Mouse (Mus musculus): Measurements from ENCODE around the gene Usf3. TPM values are rescaled to one million over a fixed set of nuclear protein-coding genes. Genes with fewer than 3 reads are reported as not detected.

The Usf3 gene
- polyA plus RNA-seq, 1 experiment from 2014 or later = 1.7 TPM

- peak overlapping the region; percentile 66 for H3K4me2 ChIP-seq
- peaks cover 14% of the 10 kb centered on the region for H3K4me1 ChIP-seq (replicated peaks)
- no peaks in the 10 kb centered on the region for H3K36me3 ChIP-seq
- peak; percentile 64 for ATAC-seq (replicated peaks; ENCODE audit: insufficient number of reproducible peaks, insufficient read depth, low FRiP score, low read depth)
- H3K9me3 ChIP-seq (replicated peaks) = no peaks in the 10 kb centered on the region
- no peaks in the 10 kb centered on the region for H3K27me3 ChIP-seq
- H3K4me3 ChIP-seq = peak overlapping the region; percentile 89
- peak overlapping the region; percentile 98 for H3K27ac ChIP-seq
- peak overlapping the region; percentile 90 for H3K9ac ChIP-seq
- under 1% methylated on average over 43 of the region's 44 CpGs for WGBS
Observed at GRCm38 (mm10) chr16:44140186-44140787, 32.8 kb upstream of the Usf3 start.

GRCm38 (mm10) chr16:44141483-44141882 is 31.6 kb upstream of the Usf3 start:
- H3K9me3 ChIP-seq (replicated peaks) = no peaks in the 10 kb centered on the region
- WGBS = 15% methylated on average over 6 of the region's 6 CpGs
- no peaks in the 10 kb centered on the region for H3K36me3 ChIP-seq
- H3K9ac ChIP-seq = 0 out of 2 replicates have a peak overlapping the region, but pooled peaks have one; percentile 7
- peak overlapping the region; percentile 25 for H3K4me3 ChIP-seq
- peak overlapping the region; percentile 22 for H3K27ac ChIP-seq
- ATAC-seq (replicated peaks; ENCODE audit: insufficient number of reproducible peaks, insufficient read depth, low FRiP score, low read depth) = no peak
- no peaks in the 10 kb centered on the region for H3K27me3 ChIP-seq
- peak overlapping the region; percentile 66 for H3K4me2 ChIP-seq
- H3K4me1 ChIP-seq (replicated peaks) = peaks cover 14% of the 10 kb centered on the region

DNA sequence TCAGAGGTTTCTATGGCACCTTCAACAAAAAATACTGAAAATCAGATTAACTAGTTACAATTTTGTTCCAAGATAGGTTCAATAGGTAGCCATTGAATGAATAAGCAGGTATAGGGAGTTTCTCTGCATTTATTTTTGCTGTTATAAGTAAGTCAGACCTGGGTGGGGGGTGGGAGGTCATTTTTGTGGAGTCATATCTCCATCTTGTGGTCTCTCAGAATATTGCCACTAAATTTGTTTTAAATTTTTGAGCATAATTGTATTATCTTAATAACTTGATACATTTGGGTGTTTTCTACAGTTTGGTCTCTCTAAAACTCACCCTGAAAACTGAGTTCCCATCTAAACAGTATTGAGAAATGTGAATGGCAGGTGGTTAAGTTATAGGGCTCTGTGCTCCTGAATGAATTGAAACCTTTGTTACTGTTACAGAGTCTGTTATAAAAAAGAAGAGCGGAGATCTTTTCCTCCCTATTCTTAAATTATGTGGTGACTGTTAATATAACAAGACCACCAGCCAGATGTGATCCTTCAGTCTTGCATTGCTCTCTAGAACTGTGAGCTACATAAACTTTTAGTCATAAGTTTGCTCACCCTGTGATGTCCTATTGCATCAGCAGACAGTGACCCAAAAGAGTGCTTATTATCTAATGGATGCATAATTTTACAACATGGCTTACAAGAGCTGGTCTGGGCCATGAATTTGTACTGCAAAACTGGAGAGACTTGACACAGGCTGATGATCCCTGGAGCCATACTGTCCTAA is 23.9 kb upstream of the Usf3 start:
- H3K27me3 ChIP-seq = no peaks in the 10 kb centered on the region
- no peak overlapping the region for H3K9ac ChIP-seq
- H3K27ac ChIP-seq = no peak overlapping the region
- WGBS = 98% methylated on average over 1 of the region's 1 CpGs
- H3K4me1 ChIP-seq (replicated peaks) = no peaks in the 10 kb centered on the region
- H3K4me2 ChIP-seq = no peak overlapping the region
- no peak for ATAC-seq (replicated peaks; ENCODE audit: insufficient number of reproducible peaks, insufficient read depth, low FRiP score, low read depth)
- H3K4me3 ChIP-seq = no peak overlapping the region
- H3K9me3 ChIP-seq (replicated peaks) = no peaks in the 10 kb centered on the region
- no peaks in the 10 kb centered on the region for H3K36me3 ChIP-seq

DNA sequence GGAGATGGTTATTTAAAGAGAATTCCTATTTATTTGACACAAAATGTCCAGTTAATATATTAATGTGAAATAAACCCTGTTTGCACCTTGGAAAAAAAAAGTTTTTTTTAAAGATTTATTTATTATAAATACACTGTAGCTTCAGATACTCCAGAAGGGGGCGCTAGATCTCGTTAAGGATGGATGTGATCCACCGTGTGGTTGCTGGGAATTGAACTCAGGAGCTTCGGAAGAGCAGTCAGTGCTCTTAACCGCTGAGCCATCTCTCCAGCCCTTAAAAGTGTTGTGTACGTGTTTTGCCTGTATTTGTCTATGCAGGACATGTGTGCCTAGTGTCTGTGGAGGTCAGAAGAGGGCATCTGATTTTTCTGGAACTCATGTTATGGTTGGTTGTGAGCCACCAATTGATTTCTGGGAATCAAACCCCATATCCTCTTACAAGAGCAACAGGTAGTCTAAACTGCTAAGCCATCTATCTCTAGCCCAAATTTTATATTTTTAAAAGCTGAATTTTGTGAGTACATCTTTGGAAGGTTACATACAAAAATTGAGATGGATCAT is 18.5 kb upstream of the Usf3 start:
- ATAC-seq (replicated peaks; ENCODE audit: insufficient number of reproducible peaks, insufficient read depth, low FRiP score, low read depth) = no peak
- 68% methylated on average over 6 of the region's 6 CpGs for WGBS
- Histone ChIP-seq H3K27me3 (no peaks in the 10 kb centered on the region), H3K4me2 (no peak overlapping the region), H3K36me3 (peaks cover 16% of the 10 kb centered on the region), H3K9me3 (replicated peaks) (no peaks in the 10 kb centered on the region), H3K27ac (no peak overlapping the region), H3K9ac (no peak overlapping the region), H3K4me3 (no peak overlapping the region), H3K4me1 (replicated peaks) (no peaks in the 10 kb centered on the region)

GRCm38 (mm10) chr16:44159325-44159724 is 13.7 kb upstream of the Usf3 start:
- ATAC-seq (replicated peaks; ENCODE audit: insufficient number of reproducible peaks, insufficient read depth, low FRiP score, low read depth) = no peak
- Histone ChIP-seq H3K4me2 (no peak overlapping the region), H3K9ac (no peak overlapping the region), H3K4me3 (no peak overlapping the region), H3K27ac (no peak overlapping the region), H3K9me3 (replicated peaks) (no peaks in the 10 kb centered on the region), H3K36me3 (peaks cover 22% of the 10 kb centered on the region), H3K4me1 (replicated peaks) (no peaks in the 10 kb centered on the region), H3K27me3 (no peaks in the 10 kb centered on the region)
- 85% methylated on average over 7 of the region's 7 CpGs for WGBS

- H3K27me3 ChIP-seq = no peaks in the 10 kb centered on the region
- peaks cover 12% of the 10 kb centered on the region for H3K36me3 ChIP-seq
- ATAC-seq (replicated peaks; ENCODE audit: insufficient number of reproducible peaks, insufficient read depth, low FRiP score, low read depth) = no peak
- H3K4me1 ChIP-seq (replicated peaks) = no peaks in the 10 kb centered on the region
- H3K4me2 ChIP-seq = no peak overlapping the region
- no peak overlapping the region for H3K9ac ChIP-seq
- no peak overlapping the region for H3K27ac ChIP-seq
- 88% methylated on average over 2 of the region's 2 CpGs for WGBS
- H3K4me3 ChIP-seq = no peak overlapping the region
- no peaks in the 10 kb centered on the region for H3K9me3 ChIP-seq (replicated peaks)
Observed at GRCm38 (mm10) chr16:44163831-44164230, 9.2 kb upstream of the Usf3 start.

GRCm38 (mm10) chr16:44165182-44165581 is 7.9 kb upstream of the Usf3 start:
- Histone ChIP-seq H3K9ac (no peak overlapping the region), H3K4me2 (no peak overlapping the region), H3K36me3 (peaks cover 2% of the 10 kb centered on the region), H3K27me3 (no peaks in the 10 kb centered on the region), H3K27ac (no peak overlapping the region), H3K4me1 (replicated peaks) (no peaks in the 10 kb centered on the region), H3K9me3 (replicated peaks) (no peaks in the 10 kb centered on the region), H3K4me3 (no peak overlapping the region)
- no peak for ATAC-seq (replicated peaks; ENCODE audit: insufficient number of reproducible peaks, insufficient read depth, low FRiP score, low read depth)
- WGBS = 47% methylated on average over 3 of the region's 3 CpGs

DNA sequence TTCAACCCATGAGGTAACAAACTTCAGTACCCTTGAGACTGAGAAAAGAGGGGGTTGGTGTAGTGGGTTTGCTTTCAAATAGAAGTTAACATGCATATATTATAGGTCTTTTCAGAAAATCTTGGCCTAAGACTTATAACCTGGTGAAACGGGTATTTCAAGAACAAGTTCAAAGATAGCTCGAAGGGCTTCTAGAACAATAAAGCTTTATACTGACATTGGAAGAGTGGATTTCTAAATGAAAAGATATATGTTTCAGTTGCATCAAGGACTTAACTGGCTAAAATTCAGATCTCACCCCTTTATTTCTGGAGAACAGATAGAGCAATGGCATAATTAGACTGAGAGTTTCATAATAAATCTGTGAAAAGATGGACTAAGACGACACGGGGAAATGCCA is 4.1 kb upstream of the Usf3 start:
- Histone ChIP-seq H3K27ac (no peak overlapping the region), H3K27me3 (no peaks in the 10 kb centered on the region), H3K4me1 (replicated peaks) (peaks cover 5% of the 10 kb centered on the region), H3K4me3 (no peak overlapping the region), H3K9ac (no peak overlapping the region), H3K4me2 (no peak overlapping the region), H3K9me3 (replicated peaks) (no peaks in the 10 kb centered on the region), H3K36me3 (no peaks in the 10 kb centered on the region)
- no peak for ATAC-seq (replicated peaks; ENCODE audit: insufficient number of reproducible peaks, insufficient read depth, low FRiP score, low read depth)
- 82% methylated on average over 4 of the region's 4 CpGs for WGBS

GRCm38 (mm10) chr16:44172297-44173154 is 520 bp upstream of the Usf3 start:
- peak overlapping the region; percentile 97 for H3K4me3 ChIP-seq
- peak overlapping the region; percentile 79 for H3K4me2 ChIP-seq
- under 1% methylated on average over 26 of the region's 26 CpGs for WGBS
- peak; percentile 100 for ATAC-seq (replicated peaks; ENCODE audit: insufficient number of reproducible peaks, insufficient read depth, low FRiP score, low read depth)
- peak overlapping the region; percentile 99 for H3K27ac ChIP-seq
- peaks cover 16% of the 10 kb centered on the region for H3K4me1 ChIP-seq (replicated peaks)
- no peaks in the 10 kb centered on the region for H3K36me3 ChIP-seq
- no peaks in the 10 kb centered on the region for H3K27me3 ChIP-seq
- no peaks in the 10 kb centered on the region for H3K9me3 ChIP-seq (replicated peaks)
- H3K9ac ChIP-seq = peak overlapping the region; percentile 63

GRCm38 (mm10) chr16:44173966-44174530 is 1.0 kb downstream of the Usf3 start:
- no peak for ATAC-seq (replicated peaks; ENCODE audit: insufficient number of reproducible peaks, insufficient read depth, low FRiP score, low read depth)
- Histone ChIP-seq H3K4me1 (replicated peaks) (peaks cover 16% of the 10 kb centered on the region), H3K9ac (peak overlapping the region; percentile 98), H3K9me3 (replicated peaks) (no peaks in the 10 kb centered on the region), H3K4me2 (peak overlapping the region; percentile 65), H3K36me3 (no peaks in the 10 kb centered on the region), H3K27me3 (no peaks in the 10 kb centered on the region), H3K27ac (peak overlapping the region; percentile 99), H3K4me3 (peak overlapping the region; percentile 97)
- WGBS = 11% methylated on average over 7 of the region's 7 CpGs

GRCm38 (mm10) chr16:44175001-44175400 is 2.0 kb downstream of the Usf3 start:
- H3K9ac ChIP-seq = no peak overlapping the region
- H3K4me2 ChIP-seq = peak overlapping the region; percentile 65
- H3K36me3 ChIP-seq = no peaks in the 10 kb centered on the region
- H3K9me3 ChIP-seq (replicated peaks) = no peaks in the 10 kb centered on the region
- H3K4me3 ChIP-seq = 0 out of 2 replicates have a peak overlapping the region, but pooled peaks have one; percentile 10
- H3K4me1 ChIP-seq (replicated peaks) = peaks cover 16% of the 10 kb centered on the region
- WGBS = 56% methylated on average over 1 of the region's 1 CpGs
- no peaks in the 10 kb centered on the region for H3K27me3 ChIP-seq
- no peak overlapping the region for H3K27ac ChIP-seq
- no peak for ATAC-seq (replicated peaks; ENCODE audit: insufficient number of reproducible peaks, insufficient read depth, low FRiP score, low read depth)
